Mouse (Mus musculus): ENCODE measurements at regions not wholly inside any gene's neighbourhood (a gene's known extent, or its start where the extent isn't known, plus 50 kb on each side); places are given as distances from the start of the nearest gene placed in this dataset.

DNA sequence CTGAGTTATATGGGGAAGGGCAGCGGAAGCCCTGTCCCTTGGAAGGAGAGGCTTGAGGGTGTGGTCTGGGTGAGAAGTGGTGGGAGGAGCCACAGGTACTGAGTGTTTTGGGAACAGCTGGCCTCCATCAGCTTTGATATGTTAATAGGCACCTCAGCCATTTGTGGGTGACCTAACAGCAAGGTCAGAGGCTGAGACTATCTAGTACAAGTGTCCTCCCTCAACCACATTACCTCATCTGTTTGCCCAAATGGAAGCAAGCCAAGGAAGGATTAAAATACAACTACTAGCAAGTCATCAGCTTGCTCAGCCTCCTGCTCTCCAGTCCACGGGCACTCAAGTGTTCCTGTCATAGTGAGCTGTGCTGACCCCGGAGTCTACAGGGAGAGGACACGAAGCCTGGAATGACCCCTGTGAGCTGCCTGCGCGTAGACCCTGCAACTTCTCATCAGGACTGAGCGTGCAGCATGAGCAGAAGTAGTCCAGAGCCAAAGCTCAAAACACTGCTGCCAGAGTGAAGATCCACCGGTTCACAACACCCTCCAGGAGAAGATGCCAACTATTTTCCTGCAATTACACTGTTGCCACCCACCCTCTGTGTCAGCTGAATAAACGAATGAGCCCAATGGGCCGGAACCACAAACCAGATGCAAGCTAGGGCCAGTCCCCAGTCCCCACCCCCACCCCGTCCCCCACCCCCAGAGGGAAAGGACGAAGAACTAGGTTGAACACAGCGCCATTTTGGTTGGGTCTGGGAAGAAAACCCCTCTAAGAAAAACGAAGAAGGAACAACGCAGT is 239.6 kb downstream of the Qk start:
- DNase-seq: peak; percentile 29

DNA sequence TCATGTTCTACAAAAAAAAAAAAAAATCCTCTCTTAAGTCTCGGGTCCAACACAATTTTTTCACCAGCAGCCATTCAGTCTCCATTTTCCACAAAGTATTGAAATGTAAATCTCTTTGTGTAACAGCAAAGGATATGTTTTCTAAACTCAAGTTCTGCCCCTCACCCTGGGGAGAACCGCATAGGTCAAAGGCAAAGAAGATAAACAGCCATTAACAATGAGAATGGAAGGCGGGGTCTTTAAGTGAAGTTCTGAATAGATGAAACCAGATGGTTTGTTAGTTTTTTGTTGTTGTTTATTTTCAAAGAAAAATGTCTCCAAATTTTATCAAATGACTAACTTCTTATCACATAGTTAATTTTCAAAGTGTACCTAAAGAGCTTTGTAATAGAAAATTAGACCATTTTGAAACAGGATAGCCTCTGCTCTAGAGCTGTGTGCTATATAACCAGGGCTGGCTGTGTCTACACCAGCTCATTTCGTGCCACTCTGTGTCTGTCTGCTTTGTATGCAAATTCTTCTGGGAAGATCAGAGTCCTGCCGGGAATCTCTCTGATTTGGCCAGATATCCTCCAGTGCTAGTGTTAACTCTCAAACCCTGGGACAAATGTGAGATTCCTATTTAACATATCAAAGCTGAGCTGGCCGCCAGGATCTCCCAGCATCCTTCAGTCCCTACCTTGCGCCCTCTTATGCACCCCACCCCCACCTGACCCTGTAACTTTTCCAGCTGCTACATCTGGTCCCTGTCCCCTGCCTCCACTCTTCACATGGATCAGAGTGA is 240.9 kb downstream of the Qk start:
- DNase-seq: no peak

DNA sequence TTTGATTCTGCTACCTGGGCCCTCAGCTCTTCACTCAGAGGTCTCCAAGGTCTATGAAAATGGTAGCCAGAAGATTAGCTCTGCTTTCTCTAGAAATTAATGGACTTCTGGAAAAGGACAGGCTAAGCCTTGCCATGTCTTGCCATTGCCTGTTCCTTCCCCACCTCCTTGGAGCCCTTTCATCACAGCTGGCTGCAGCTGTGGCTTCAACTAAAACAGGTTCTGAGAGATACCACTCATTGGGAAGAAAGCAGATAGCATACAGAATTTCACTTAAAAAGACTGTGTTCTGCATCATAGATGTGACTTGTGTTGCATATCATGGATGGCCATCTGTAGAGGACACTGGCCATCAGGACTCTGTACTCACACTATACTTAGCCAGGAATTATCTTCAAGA is 246.4 kb downstream of the Qk start:
- DNase-seq: no peak

DNA sequence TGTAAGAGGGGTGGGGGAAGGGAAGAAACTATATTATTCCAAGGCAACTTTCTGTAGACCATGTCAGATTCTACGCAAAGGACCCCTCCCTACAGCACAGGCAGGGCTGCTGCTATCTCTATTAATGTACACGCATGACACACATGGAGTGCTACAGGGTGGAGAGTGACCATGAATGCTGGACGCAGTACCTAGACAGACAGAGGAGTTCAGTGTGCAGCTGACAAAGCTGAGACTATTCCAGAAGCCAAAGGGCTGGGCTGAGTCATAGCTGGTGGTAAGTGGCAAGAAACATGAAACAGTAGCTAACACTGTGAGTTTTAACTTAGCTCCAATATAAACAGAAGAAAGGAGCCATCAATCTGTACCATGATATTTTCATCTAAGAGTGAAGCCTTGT is 250.4 kb downstream of the Qk start:
- no peak for DNase-seq

DNA sequence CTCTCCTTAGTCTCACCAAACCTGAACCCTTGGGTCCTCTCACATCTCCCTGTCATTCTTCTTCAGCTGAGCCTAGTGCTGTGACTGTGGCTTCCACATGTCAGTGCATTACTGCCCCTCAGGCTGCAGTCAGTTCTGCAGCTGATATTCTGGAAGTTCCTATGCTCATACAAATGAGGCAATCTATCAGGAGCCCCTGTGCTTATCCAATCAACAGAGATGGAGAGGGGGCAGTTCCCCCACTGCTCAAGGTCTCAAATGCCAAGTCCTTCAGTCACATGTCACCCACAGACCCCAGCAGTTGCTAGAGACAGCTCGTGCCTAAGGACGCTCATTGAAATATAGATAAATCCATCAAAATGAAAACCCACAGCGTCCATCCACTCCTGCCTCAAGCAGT is 254.5 kb downstream of the Qk start:
- no peak for DNase-seq

DNA sequence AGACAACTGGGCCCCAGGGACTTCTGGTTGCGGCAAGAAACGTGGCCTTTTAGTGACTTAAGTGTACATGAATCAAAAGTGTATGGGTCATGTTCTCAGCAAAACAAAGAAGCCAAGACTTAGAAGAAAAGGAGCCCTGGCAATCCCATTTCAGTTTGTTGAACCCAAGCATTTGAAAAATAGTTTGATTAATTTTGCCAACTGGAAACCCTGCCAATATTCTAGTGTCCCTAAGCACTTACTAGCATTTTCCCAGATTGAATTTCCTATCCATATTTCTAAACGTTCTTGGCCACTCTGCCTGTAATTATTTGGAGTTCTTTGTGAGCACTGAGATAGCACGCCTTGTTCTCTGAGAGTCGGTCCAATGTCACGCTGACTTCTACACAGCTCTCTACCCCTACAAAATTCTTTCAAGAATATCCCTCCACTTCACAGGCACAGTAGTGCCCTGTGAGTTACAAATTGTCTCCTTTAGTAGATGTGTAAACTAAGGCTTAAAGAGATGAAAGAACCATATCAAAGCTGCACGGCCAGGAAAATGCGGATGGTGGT is 257.0 kb downstream of the Qk start:
- no peak for DNase-seq

DNA sequence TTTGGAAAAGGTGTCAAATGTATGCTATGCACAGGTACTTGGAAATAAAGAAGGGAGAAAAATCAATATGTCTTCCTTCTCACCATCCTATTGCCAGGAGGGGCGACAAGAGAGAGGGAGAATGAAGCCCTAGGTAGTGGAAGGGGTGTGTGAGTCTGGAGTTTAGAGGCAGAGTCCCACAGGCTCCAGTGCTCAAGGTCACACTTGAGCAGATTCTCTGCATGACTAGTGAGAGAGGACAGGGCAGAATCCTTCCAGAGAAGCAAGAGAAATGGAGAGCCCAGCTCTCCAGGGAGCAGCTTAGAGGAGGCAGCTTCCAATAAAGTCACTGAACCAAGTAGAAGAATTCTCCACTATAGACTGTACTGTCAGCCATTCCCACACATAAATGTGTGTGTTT is 261.9 kb downstream of the Qk start:
- DNase-seq: no peak

DNA sequence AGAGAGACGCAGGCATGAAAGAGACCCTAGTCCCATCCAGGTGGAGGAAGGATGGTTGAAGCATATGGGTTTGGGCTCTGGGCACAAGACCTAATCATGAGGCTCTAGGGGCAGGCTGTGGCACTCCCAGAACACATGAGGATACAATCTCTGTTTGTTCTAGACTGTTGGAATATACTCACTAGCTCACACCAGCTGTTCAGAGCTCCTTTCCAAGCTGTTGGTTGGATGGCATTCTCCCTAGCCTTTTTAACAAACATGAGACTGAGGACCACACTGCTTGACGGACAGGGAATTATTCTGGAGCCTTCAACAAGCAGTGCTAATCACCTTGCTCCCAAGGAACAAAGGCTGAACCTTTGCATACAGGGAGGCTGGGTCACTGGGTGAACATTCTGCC is 263.6 kb downstream of the Qk start:
- no peak for DNase-seq

DNA sequence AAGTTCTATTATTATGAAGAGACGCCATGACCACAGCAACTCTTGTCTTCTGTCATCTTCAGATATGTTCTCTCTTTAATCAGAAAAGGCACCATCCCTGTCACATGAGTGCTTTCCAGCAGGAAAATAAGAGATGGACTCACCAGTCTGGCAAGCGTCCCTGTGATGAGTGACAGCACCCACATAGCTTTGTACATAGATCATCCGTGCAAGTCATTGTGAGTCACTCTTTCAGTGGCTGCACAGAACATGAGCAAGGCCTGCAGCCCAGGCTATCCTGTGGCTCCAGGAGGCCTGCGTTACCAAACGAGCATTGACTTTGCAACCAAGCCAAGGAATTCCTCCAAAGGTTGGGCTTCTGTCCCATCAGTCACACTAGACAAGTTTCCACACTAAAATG is 265.3 kb downstream of the Qk start:
- peak; percentile 74 for DNase-seq

DNA sequence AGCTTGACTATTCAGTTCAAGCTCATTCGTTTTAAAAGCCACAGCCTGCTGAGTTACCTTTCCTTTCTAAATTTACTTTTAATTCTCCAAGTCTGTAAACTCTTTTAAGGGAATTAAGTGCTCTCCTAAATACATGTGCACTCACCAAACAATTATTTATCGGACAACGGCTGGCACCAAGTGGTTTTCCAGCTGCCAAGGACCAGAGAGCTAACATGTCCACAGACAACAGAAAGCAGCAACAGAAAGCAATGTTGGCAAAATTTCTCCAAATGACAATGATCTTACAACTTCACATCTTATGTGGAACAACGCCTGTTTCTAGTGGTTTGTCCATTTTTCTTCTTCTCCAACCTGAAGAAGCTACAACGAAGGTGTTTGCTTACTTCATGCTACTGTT is 275.3 kb downstream of the Qk start:
- DNase-seq: no peak

DNA sequence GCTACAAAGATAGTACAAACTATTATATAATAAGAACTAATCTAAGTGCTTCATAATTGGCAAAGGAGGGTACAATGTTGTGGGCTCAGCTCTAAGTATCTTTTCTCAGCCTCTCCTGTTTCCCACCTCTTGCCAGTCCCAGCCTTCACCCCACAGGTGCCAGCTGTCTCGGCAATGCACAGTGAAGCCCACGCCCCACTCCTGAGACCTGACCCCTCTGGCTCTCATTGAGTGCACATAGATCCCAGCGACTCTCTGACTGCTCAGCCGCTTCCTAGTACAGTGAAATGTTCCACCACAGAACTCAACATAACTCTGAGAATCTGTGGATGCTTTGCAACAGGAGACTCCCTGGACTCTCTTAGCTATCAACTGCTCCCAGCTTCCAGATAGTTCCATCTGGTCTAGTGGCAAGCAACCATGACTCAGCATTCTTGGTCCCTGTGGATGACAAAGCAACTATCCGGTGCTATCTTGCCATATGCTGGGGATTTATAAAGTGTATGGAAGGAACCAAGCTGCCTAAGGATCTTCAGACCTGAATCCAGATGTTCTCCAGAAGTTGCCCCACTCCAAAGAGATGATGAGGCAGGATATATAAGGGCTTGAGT is 277.5 kb downstream of the Qk start:
- DNase-seq: no peak

DNA sequence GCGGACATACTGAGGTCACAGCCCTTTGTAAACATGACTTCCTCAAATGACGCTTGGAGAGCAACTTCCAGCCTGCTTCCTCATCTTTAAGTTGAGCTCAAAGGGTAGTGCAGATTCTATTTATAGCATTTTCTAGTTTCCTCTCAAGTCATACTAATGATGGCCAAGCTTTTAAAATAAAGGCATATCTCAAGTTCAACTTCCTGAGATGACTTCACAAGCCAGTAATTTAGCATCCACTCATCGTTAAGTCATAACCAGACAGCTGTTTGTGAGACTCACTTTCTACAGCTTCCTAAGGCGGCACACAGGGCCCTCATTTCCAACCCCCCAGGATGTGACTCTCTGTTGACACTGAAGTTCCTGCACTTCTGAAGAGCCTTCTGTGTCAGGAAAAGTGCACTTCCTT is 278.7 kb downstream of the Qk start:
- DNase-seq: peak; percentile 32

DNA sequence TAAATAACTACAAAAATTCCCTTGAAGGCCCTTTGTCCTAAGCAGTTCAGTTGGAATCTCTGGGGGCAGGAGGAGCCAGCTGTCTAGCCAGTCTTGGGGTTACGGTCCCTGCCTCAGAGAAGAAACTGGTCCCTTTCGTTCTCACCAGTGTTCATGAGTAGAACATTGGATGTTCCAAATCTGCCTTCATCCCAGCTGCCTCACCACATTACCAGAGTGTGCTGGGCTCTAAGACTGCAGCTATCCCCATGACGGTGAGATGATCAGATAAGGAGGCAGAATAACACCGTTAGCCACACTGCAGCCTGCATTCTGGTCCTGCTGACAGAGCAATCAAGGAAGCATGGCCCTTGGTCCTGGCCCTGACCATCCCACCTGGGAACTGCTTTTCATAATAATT is 279.3 kb downstream of the Qk start:
- no peak for DNase-seq

DNA sequence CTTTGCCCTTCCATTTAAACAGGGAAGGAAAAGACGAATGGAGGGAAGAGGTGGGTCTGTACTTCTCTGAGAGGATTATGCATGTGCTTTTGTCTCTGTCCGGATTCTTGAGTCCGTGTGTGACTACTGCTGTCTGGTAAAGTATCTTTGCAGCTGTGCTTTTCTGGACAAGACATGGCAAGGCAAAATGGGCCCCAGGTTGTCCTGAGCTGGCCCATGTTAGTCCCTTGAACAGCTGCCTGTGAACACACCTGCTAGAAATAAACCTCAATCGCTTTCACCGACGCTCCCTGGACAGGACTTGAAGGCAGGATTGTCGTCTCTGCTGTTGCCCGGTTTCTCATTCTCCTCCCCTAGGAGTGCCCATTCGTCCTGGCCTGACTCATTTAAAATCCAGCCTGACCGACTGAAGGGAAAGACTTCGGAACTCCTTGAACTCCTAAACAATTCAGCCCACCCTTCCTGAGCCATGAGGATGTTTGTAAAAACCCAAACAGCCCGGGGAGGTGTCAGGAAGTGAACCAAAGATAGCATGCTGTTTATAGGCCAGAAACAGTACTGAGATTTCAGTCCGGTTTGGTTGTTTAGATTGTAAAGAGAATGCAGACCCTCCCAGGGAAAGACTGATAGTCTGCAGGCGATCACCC is 281.7 kb downstream of the Qk start:
- DNase-seq: no peak

DNA sequence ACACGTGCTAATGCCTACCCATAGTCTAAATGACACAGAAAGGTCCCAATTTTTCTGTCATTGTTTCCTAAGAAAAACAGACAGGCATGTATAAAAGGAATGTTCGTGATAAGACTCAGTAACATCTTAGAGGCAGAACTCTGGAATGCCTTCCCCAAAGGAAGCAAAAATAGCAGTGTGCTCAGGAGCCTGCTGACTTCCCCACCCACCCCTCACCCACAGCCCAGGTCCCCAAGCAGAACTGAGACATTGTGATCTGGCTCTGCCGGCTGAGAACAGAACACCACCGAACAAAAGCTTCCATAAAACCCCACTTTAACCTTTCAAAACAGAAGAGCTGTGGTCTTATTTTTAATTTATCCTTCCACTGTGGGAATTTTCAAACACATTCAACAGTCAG is 286.1 kb downstream of the Qk start:
- no peak for DNase-seq

DNA sequence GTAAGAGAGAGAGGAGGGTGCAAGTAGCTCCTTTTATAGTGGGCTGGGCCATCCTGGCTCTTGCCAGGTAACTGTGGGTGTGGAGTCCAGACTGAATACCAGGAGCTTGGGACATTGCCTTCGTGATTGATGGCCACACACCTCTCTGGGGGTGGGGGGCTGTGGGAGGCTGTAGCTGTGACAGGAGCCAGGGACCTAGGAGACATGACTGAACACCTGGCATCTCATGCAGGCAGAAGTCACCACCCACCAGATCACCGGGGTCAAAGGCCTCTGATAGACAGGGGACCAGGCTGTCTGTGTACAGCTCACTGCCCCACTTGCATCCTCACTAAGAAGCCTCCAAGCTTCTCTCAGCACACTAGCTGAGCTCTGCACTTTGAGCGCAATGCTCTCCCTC is 288.6 kb downstream of the Qk start:
- no peak for DNase-seq

DNA sequence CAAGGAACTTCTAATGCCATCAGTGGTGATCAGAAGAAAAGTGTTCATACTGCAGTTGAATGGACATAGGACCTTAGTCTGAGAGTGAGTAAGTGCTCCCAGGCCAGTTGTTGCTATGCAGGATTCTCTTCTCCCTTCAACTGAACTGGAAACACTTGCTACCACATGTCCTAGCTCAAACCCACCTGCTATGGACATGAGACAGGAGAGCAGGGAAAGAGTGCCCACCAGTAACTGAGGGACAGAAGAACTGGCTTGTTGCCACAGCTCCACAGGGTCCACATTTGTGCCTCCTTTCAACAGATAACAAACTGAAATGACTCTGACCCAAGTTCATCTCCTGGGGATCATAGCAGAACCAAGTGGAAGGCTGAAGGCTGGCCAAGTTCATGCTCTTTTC is 292.9 kb downstream of the Qk start:
- no peak for DNase-seq

DNA sequence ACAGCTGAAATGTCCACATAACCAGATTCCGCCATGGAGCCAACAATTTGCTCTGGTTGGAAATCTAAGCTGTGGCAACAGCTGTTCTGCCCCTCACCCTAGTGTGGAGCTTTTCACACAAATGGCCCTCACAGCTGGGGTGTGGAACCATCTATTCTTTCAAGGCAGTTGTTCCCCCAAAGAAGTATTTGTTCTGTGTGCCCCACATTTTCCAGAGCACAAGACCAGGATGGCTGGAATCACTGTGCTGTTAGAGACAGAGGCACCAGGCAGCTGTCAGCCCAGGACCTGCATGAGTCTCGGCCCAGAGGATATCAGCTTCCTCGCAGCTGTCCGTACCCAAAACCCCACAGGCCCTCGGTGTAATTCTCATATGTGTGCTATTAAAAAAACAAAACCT is 294.4 kb downstream of the Qk start:
- no peak for DNase-seq

DNA sequence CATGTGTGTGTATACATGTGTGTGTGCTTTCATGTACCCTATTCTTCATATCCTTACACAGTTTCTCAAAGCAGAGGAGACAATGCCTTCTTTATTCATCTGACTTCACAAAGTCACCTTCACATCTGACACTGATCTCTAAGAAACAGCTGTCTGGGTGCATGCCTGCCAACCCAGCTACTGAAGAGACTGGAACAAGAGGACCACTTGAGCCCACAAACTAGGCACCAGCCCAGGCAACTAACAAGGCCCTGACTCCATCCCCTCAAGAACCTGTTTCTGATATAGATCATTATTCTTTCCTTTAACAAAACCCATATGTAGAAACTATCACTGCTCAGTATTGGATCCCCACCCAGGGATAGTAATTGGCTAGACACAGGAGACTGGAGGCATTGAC is 295.3 kb downstream of the Qk start:
- DNase-seq: no peak

DNA sequence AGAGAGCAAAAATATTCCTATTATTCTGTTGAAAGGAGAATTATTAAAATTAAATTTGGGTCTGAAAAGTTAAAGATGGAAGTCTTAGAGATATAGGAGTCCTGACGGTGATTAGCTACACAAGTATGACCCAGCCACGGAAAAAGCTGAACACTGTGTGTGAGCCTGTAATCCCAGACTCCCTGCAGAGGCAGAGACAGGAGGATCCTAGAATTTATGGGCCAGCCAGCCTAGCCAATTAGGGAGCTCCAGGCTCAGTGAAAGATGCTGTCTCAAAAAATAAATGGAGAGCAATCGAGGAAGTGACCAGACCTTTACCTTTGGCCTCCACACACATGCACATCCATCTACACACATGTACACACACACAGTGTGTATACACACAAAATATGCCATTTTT is 307.5 kb downstream of the Qk start:
- DNase-seq: no peak

DNA sequence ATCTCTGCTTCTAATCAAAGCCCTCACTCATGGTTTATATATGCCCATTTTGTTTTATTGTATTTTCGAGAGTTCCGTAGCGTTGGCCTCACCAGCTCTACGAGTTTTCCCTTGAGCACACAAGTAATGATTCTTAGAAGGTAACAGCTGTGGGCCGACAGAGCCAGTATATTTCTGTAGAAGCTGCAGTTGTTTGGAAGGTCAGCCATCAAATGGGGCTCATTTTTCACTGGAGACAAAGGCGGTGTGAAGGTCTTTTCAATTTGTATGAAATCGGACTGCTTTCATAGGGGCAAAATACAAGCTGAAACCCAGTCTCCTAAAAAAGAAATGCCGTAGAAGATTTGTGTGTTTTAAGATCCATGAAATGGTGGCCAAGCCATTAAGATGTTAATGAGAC is 307.9 kb downstream of the Qk start:
- no peak for DNase-seq

DNA sequence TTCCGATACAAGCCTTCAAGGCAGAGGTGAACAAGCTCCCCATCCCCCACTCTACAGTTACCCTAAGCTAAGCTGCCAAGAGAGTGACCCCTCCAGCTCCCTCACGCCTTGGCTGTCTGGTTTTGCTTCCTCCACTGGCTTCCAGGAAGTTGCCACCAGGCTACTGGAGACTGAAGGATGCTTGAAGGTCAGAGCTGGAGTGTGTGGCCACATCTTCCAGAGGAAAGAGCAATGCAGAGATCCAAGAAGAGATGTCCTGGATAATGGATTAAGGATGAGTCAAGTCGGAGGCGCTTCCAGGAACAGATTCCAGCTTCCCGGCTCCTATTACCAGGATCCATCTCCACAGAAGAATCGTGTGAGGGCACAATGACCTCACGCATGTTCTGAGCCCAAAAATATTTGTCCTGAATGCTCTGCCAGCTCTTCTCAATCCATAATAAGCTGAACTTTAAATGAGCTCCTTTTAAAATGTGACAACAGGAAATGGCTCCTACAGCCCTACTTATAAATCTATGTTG is 318.5 kb downstream of the Qk start:
- peak; percentile 55 for DNase-seq

DNA sequence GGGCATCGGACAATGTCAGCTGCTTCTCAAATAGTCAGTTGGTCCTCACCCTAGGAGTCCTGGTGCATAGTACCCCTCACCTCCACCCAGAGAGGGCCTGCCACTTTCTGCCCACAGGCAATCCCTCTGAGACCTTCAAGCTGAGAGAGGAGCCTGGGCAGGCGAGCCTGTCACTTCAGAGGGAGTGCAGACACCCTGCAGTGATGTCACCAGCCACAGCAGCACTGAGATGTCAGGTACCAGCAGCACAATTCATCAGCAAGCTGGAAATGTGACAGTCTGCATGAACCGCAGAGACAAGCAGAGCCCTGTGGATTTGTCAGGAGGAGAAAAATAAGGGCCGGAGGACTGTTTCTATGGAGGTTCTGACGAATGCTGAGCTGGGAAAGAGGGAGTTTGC is 324.3 kb downstream of the Qk start:
- peak; percentile 47 for DNase-seq
